Mouse (Mus musculus): ENCODE data around the gene Tbx6. TPM values are rescaled to one million over a fixed set of nuclear protein-coding genes. Genes with fewer than 3 reads are reported as not detected.

The Tbx6 gene
- total RNA-seq, 2 experiments from 2014 or later = 0.34 to 0.70 TPM

DNA sequence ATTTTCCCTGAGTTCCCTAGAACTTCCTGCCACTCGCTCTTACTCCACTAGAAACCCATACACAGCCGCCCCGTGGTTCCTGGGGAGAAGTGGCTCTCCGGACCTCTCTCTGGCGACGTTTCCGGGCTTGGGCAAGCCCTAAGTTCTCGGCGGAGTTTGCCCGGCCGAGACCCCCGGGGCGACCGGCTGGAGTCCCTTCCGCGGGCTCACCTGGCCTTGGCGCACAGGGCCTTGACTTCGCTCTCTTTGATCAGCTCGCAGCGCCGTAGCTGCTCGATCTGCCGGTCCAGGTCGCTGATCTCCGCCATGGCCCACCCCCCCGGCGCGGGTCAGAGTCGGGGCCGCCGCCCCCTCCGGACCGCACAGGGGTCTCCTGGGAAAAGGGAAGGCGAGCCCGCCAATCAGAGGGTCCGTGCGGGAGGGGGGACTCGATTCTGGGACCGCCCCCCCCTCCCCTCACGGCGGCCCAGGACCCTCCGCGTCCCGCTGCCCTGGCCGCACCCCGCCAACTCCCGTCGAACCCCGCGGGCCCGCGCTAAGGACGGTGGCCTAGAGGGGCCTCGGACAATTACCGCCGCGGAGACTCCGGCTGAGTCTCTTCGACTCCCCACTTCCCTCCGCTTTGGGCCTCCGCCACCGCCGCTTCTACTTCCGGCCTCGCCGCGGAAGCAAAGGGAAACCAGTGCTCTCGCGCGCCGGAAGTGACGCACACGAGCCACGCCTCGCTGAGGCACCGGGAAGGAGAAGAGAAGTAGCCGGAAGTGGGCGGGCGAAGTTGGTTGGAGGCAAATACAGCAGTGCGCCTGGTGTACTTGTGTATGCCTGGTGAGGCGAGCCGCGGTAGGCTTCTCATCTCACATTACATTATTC lies 10.8 kb downstream of the Tbx6 start, which contains the start of gene Ppp4c:
Ppp4c (minus strand) TSS at position 646 of the 870 bp plus-strand sequence.
- intact Hi-C loops (cut with DNase I) = no loop called here
- DNase-seq (ENCODE audit: low spot score) = peak; percentile 93

DNA sequence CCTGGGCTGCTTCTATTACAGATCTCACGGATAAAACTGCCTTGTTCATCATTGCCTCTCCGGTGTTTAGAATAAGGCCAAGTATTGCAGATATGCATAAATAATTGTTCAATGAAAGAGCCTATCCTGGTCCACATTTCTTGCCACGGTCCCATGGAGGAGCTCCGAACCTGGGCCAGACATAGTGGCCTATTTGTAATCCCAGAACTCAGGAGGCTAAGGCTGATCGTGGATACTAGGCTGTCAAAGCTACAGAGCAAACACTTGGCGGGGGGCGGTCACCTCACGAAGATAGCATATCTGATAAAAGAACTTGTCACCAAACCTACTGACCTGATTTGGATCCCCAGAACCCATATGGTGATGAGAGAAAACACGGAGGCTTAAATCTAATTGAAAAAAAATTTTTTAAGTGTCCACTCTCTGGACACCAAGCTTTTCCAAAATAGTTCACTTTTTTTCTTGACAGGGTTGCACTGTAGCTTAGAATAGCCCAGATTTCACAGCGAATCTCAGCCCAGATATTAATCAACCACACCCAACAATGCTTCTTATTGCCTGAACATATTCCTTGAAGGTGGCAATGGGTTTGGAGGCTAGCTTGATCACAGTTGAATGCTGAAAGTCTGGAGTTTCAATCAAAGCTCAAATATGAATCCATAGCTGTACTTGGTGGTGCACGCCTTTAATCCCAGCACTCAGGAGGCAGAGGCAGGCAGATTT lies 11.6 kb downstream of the Tbx6 start:
- intact Hi-C loops (cut with DNase I) = no loop called here

DNA sequence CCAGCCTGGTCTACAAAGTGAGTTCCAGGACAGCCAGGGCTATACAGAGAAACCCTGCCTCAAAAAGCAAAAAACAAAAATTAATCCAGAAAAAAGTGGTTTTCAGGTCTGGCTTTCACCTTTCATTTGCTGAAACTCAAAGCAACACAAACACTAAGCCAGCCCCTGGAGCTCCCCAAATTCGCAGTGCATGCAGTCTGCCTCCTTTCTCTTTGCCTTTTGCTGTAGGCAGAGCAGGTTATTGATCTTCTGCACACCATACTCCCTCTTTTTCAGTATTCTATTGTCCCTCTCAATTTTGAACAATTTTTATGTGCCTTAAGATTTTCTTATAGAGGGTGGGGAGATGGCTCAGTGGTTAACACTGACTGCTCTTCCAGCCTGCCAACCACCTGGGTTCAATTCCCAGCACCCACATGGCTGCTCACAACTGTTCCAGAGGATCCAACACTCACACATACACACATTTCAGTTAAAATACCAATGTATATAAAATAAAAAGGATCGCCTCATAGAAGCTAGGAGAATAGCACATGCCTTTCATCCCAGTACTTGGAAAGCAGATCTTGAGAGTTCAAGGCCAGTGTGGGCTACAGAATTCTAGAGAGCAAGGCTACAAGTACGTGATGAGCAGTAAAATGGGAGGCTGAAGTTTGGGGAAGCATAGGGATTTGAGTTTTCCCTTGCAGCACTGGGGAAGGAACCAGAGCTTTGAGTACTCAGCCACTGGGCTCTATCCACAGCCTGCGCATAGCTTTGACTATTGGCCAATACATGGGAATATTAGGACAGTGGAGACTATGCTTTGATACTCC lies 12.4 kb downstream of the Tbx6 start:
- intact Hi-C loops (cut with DNase I) = no loop called here
- no peak for DNase-seq (ENCODE audit: low spot score)

More for the DNA sequence above, 11.6 kb downstream of the Tbx6 start:
- no peak for DNase-seq (ENCODE audit: low spot score)

- no peak for DNase-seq (ENCODE audit: low spot score)
- intact Hi-C loops (cut with DNase I) = no loop called here
Measured at GRCm38 (mm10) chr7:126794271-126794605, 13.0 kb downstream of the Tbx6 start.

GRCm38 (mm10) chr7:126795387-126796317 lies 14.4 kb downstream of the Tbx6 start:
- intact Hi-C loops (cut with DNase I) = no loop called here
- no peak for DNase-seq (ENCODE audit: low spot score)

DNA sequence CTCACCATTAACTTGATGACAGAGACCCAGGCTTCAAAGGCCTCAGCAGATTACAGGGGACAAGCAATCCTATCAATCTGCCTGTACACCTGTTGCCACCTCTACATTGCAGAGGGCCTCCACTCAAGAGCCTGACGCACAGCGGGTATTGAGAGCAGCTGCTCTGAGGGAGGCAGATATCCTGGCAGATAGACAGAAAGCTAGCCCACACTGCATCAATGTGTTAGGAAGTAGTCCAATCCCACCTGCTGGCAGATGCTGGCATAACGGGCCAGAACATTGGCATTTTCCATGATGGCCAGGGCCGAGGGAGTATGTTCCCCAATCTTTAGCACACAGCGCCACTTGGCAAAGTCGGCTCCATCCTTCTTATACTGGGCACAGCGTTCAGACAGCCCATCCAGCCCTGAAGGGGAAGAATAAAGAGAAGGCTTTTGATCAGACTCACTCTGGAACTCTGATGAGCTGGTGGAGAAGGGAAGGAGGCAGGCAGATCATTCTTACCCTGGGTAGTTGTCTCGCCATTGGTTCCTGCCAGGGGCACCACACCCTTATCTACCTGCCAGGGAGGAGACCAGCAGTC lies 15.2 kb downstream of the Tbx6 start:
- no peak for DNase-seq (ENCODE audit: low spot score)
- intact Hi-C loops (cut with DNase I) = no loop called here

- DNase-seq (ENCODE audit: low spot score) = no peak
- intact Hi-C loops (cut with DNase I) = no loop called here
Measured at GRCm38 (mm10) chr7:126797411-126798126, 16.3 kb downstream of the Tbx6 start, which contains the start of gene Fam57b. Gene Fam57b (plus strand): TSS chr7:126797668.

DNA sequence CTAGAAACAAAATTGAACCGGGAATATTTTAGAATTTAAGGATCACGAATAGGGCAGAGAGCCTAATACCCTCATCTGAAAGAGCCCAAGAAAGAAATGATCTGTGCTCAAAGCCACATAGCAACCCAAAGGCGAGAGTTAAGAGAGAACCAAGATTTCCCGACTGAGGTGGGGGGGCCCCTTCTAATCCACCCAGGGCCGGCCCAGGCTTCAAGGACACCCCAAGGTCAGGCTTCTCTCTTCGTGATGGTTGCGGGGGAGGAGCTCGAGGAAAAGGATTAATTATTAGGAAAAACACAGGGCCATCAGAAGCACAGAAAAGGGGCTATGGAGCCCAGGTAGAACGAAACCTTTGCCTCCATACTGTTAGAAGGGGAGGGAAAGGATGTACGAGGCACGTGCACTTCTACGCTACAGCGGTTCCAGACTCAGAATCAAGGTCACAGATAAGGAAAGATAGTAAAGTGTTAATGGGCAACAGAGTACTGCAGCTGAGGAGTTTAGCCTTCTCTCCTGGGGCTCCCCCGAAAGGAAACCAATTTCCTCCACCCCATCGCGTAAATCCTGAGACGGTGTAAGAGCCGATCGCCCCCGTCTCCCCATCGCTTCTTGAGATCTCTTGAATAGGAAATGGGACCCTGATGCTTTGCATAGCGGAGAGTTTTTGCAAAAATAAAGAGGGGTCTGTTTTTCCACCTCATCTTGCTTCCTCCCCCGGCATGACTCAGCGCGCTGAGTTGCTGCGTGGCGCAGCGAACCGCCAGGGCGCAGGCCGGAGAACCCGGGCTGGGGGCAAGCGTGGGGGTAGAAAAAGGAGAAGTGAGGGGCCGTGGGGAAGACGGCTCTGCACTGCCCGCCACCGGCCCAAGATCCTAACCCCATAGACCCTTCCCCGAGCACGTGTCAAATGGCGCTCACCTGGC lies 17.1 kb downstream of the Tbx6 start:
- no peak for DNase-seq (ENCODE audit: low spot score)
- intact Hi-C loops (cut with DNase I) = no loop called here

- DNase-seq (ENCODE audit: low spot score) = peak; percentile 98
- intact Hi-C loops (cut with DNase I) = no loop called here
Measured at GRCm38 (mm10) chr7:126799050-126799467, 17.8 kb downstream of the Tbx6 start.

DNA sequence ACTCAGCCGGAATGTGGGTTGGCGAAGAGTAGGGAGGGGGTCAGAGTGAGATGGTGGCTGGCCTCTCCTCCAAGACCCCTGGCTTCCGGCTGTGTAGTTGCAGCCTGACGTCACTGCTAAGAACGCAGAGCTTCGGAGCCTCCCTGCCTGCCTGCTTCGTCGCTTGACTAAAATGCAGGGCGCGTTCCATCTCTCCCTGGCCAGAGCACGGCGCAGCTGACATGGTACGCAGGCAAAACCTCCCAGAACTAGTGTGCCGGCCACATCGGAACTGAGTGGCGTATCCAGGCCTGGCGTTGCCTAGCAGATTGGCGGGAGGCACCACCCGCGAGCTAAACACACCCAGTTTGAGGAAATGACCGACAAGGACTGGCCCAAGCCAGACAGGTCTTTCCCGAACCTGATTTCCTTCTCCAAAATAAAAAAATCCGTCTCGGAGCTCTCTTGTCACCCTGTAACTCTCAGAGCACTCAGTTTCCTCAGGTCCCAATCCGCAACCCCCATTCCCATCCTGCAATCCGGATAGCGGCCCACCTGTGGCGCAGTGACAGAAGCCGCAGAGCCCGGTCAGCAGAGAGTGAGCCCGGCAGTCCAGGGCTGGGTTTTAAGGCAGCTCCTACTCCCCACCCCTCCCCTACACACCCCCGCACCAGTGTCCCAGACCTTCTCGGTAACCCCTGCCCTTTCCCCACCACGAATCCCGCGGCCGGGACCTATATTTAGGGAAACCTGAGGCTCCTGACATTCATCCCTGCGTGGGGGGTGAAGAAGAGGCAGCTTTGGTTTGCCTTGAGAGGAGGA lies 18.4 kb downstream of the Tbx6 start:
- no peak for DNase-seq (ENCODE audit: low spot score)
- intact Hi-C loops (cut with DNase I) = loop anchor here (5.0 kb wide), 1 partner anchor 233 kb away; no protein-coding TSS in a partner anchor

DNA sequence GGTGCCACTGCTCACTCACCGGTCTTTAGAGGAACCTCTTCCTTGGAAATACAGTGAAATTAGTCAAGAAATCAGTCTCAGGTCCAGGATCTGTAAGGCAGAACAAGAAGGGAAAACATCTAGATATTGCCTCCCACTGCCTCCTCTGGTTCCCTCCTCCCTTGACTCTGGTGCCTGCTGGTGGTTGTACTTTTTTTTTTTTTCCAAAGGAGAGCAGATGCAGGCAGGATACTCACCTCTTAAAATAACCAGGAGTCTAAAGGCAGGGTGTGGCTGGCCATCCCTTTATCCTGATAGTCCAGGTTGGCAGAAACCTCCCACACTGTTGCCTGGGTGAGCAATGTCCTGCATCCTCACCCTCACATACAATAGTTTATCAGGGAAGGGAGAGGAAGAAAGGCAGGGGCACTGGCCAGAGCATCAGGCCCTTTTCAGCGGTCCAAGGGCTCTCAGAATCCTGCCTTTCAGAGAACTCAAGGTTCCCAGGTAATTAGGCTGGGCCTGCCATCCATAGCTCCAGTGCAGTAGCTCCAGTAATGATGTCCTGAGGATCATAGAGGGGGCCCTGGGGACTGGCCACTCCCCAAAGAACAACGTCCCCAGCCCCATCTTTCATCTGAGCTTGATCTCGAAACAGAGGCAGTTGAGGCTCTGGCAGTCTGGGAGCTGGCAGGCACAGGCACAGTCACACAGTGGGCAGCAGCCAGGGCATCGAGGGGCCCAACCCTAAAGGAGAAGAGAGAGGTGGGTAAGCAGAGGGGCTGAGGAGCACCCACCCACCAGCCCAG lies 19.2 kb downstream of the Tbx6 start:
- no peak for DNase-seq (ENCODE audit: low spot score)
- intact Hi-C loops (cut with DNase I) = loop anchor here (5.0 kb wide), 1 partner anchor 232 kb away; no protein-coding TSS in a partner anchor

DNA sequence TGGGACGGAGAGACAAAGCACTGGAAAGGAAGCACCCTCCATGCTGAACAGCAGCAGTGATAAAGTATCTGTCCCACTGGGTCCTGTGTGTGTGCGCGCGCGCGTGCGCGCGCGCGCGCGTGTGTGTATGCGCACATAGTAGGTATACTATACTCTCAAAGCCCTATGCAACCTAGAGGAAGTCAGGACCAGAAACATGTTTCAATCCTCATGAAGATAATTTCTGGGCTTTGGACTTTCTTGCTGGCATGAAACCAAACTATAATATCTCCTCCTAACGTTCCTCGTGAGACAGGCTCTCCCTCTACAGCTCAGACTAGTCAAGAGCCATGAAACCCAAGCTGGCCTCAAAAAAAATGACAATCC lies 19.8 kb downstream of the Tbx6 start:
- no peak for DNase-seq (ENCODE audit: low spot score)
- intact Hi-C loops (cut with DNase I) = loop anchor here (5.0 kb wide), 1 partner anchor 231 kb away; no protein-coding TSS in a partner anchor

- intact Hi-C loops (cut with DNase I) = loop anchor here (5.0 kb wide), 1 partner anchor 230 kb away; no protein-coding TSS in a partner anchor
- DNase-seq (ENCODE audit: low spot score) = no peak
Measured at GRCm38 (mm10) chr7:126802134-126802889, 21.0 kb downstream of the Tbx6 start.

DNA sequence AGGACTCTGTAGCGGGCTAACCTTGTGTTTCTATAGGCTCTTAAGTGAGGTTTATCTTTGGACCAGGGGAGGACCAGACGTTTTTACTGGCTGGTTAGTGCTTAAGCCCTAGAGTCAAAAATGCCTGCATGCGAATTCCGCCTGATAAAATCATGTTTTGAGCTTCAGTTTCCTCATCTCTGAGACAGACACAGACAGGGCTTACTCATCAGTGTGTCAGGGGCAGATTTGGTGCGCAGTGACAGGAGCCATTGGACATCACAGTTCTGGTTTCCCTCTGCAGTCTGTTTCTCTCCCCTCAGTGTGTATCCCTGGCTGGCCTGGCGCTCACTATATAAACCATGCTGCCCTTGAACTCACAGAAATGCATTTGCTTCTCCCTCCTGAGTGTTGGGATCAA lies 21.9 kb downstream of the Tbx6 start:
- intact Hi-C loops (cut with DNase I) = loop anchor here (5.0 kb wide), 1 partner anchor 229 kb away; no protein-coding TSS in a partner anchor
- DNase-seq (ENCODE audit: low spot score) = no peak

DNA sequence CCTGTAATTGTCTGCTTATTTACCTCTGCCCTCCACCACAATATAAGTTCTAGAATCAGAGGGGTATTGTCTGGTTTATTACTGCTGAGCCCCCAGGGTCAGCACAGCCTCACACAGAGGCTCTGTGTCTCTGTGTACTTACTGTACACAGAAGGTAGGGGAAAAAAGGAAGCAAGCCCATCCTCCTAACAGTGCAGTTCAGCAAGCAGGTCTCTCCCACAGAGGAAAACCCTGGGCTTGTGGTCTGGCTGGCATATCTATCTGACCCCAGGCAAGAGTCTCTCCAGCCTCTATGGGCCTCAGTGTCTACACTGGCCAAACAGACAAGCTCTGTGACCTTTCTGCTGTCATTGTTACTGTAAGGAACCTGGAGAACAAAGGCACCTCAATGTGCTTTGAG lies 22.5 kb downstream of the Tbx6 start:
- intact Hi-C loops (cut with DNase I) = loop anchor here (5.0 kb wide), 1 partner anchor 229 kb away; no protein-coding TSS in a partner anchor
- no peak for DNase-seq (ENCODE audit: low spot score)
